Mouse (Mus musculus): ENCODE measurements around the gene Gm1043.

DNA sequence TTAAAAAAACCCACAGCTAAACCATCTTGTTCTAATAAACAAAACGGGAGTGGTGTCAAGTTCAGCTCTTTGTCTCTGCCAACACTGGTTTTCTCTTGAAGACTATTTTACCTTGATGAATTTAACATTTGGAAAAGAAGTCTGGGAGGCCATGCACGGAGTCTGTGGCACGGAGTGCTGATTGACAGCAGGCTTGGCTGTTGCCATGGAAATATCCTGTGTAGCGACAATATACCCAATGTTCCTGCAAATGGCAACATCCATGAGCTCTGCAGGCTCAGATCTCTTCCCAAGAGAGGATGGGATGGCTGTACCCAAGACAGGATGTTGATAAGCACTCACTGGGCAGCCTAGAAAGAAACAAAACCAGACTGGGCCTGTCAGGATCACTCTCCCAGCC, 42.2 kb upstream of the Gm1043 start:
- no peak for TF ChIP-seq CTCF (IDR thresholded peaks at IDR 0.05; ENCODE audit: low read depth, low read length)
- TF ChIP-seq POLR2A (IDR thresholded peaks at IDR 0.05; ENCODE audit: borderline replicate concordance, low read depth, low read length): no peak
